Mouse (Mus musculus) erythroblast, embryonic 14.5 days (primary cell): ENCODE data around the gene Fgfr2. TPM values are rescaled to one million over a fixed set of nuclear protein-coding genes. Genes with fewer than 3 reads are reported as not detected.

Source experiments
- H3K27me3 ChIP-seq: 2 replicates; pipeline ENCODE4 v1.6.1; 2012; ENCODE audit warnings: inconsistent platforms; ENCODE audit not compliant: control insufficient read depth
- H3K36me3 ChIP-seq: 2 replicates; pipeline ENCODE4 v1.6.1; 2012; ENCODE audit warnings: mild to moderate bottlenecking, inconsistent platforms; ENCODE audit not compliant: control insufficient read depth
- H3K4me1 ChIP-seq: 2 replicates; pipeline ENCODE4 v1.6.1; 2012; ENCODE audit warnings: inconsistent platforms; ENCODE audit not compliant: control insufficient read depth
- H3K4me3 ChIP-seq: replicated peaks from 2 replicates; pipeline ENCODE3; 2012; ENCODE audit warnings: moderate library complexity, mild to moderate bottlenecking, inconsistent platforms
- H3K9me3 ChIP-seq: 2 replicates; pipeline ENCODE4 v1.6.1; 2012; ENCODE audit warnings: low read length, inconsistent platforms, mixed read lengths; ENCODE audit not compliant: control insufficient read depth
- GATA1 ChIP-seq: IDR thresholded peaks from 2 replicates; pipeline ENCODE4 v1.6.1; 2012; ENCODE audit warnings: low read length, inconsistent platforms, mixed read lengths
- TAL1 ChIP-seq: IDR thresholded peaks from 3 replicates; pipeline ENCODE4 v1.6.1; 2012; ENCODE audit warnings: low read length, inconsistent platforms, mixed read lengths
- polyA plus RNA-seq: library from polyadenylated mRNA; stranded (reverse); fragments of >175 nt; gene quantifications from 2 replicates; pipeline ENCODE4 v1.2.3, GENCODE M21; 2012

Gene Fgfr2
- polyA plus RNA-seq, 1 experiment: not detected

- no peaks in the 10 kb centered on the region for H3K36me3 ChIP-seq
- peaks cover 63% of the 10 kb centered on the region for H3K27me3 ChIP-seq
- no peaks in the 10 kb centered on the region for H3K4me1 ChIP-seq
- H3K4me3 ChIP-seq: peak overlapping the region; percentile 24
- no peak for TF ChIP-seq GATA1
- H3K9me3 ChIP-seq: no peaks in the 10 kb centered on the region; the same call in 1 of the 2 replicates
These were observed 2186.6 kb downstream of the Fgfr2 start for GRCm38 (mm10) chr7:130936472-130936951.

- H3K4me1 ChIP-seq: no peaks in the 10 kb centered on the region
- no peaks in the 10 kb centered on the region; the same call in 1 of the 2 replicates for H3K9me3 ChIP-seq
- H3K27me3 ChIP-seq: peaks cover 63% of the 10 kb centered on the region
- H3K4me3 ChIP-seq: peak within 1 kb of the TSS; percentile 24
- H3K36me3 ChIP-seq: no peaks in the 10 kb centered on the region
- no peak for TF ChIP-seq TAL1
- TF ChIP-seq GATA1: no peak
These were observed 2187.2 kb downstream of the Fgfr2 start, which contains the start of gene Htra1 for GRCm38 (mm10) chr7:130935793-130936471. Gene Htra1 (plus strand): TSS chr7:130936111.

GRCm38 (mm10) chr7:130935421-130935792, 2187.7 kb downstream of the Fgfr2 start:
- Histone ChIP-seq H3K4me1 (no peaks in the 10 kb centered on the region), H3K27me3 (peaks cover 63% of the 10 kb centered on the region), H3K36me3 (no peaks in the 10 kb centered on the region), H3K9me3 (no peaks in the 10 kb centered on the region; the same call in 1 of the 2 replicates), H3K4me3 (no peak overlapping the region)
- TF ChIP-seq GATA1: no peak
- TF ChIP-seq TAL1: no peak

- no peaks in the 10 kb centered on the region; the same call in 1 of the 2 replicates for H3K9me3 ChIP-seq
- TF ChIP-seq TAL1: no peak
- no peak for TF ChIP-seq GATA1
- no peak overlapping the region for H3K4me3 ChIP-seq
These were observed 2188.5 kb downstream of the Fgfr2 start for GRCm38 (mm10) chr7:130934654-130935053.

GRCm38 (mm10) chr7:130932921-130933320, 2190.2 kb downstream of the Fgfr2 start:
- Histone ChIP-seq H3K4me1 (no peaks in the 10 kb centered on the region), H3K36me3 (no peaks in the 10 kb centered on the region), H3K9me3 (no peaks in the 10 kb centered on the region; the same call in 1 of the 2 replicates), H3K4me3 (no peak overlapping the region), H3K27me3 (peaks cover 51% of the 10 kb centered on the region)
- TF ChIP-seq TAL1 (no peak), GATA1 (no peak)

More at GRCm38 (mm10) chr7:130934654-130935053, 2188.5 kb downstream of the Fgfr2 start:
- H3K36me3 ChIP-seq: no peaks in the 10 kb centered on the region
- H3K27me3 ChIP-seq: peaks cover 63% of the 10 kb centered on the region
- no peaks in the 10 kb centered on the region for H3K4me1 ChIP-seq

GRCm38 (mm10) chr7:130930401-130930800, 2192.7 kb downstream of the Fgfr2 start:
- H3K4me3 ChIP-seq: no peak overlapping the region
- H3K4me1 ChIP-seq: no peaks in the 10 kb centered on the region
- no peaks in the 10 kb centered on the region for H3K36me3 ChIP-seq
- no peaks in the 10 kb centered on the region for H3K9me3 ChIP-seq
- no peak for TF ChIP-seq GATA1
- TF ChIP-seq TAL1: no peak
- H3K27me3 ChIP-seq: peaks cover 26% of the 10 kb centered on the region

GRCm38 (mm10) chr7:130922981-130923731, 2200.0 kb downstream of the Fgfr2 start:
- TF ChIP-seq TAL1 (no peak), GATA1 (no peak)
- Histone ChIP-seq H3K9me3 (no peaks in the 10 kb centered on the region), H3K4me1 (no peaks in the 10 kb centered on the region), H3K36me3 (no peaks in the 10 kb centered on the region), H3K4me3 (no peak overlapping the region), H3K27me3 (no peaks in the 10 kb centered on the region)

GRCm38 (mm10) chr7:130918260-130918659, 2204.9 kb downstream of the Fgfr2 start:
- Histone ChIP-seq H3K27me3 (no peaks in the 10 kb centered on the region), H3K4me1 (no peaks in the 10 kb centered on the region), H3K36me3 (no peaks in the 10 kb centered on the region), H3K4me3 (no peak overlapping the region), H3K9me3 (no peaks in the 10 kb centered on the region)
- TF ChIP-seq GATA1: no peak
- no peak for TF ChIP-seq TAL1

- Histone ChIP-seq H3K9me3 (no peaks in the 10 kb centered on the region), H3K4me1 (no peaks in the 10 kb centered on the region), H3K4me3 (no peak overlapping the region), H3K36me3 (no peaks in the 10 kb centered on the region; the same call in 1 of the 2 replicates), H3K27me3 (no peaks in the 10 kb centered on the region)
- TF ChIP-seq TAL1: no peak
- no peak for TF ChIP-seq GATA1
These were observed 2208.3 kb downstream of the Fgfr2 start for GRCm38 (mm10) chr7:130914693-130915363.
